Comparison of ENCODE assay signal across 14 mouse cellular contexts in genomic region chr7:78835656-78836055, GRCm38 (mm10).
"Had no signal": no experiment of that assay in that cellular context is flagged by ENCODE, and none has a peak within 500 bp of the region (broad histone marks: within the 10 kb centered on the region; RNA-seq: fewer than 3 reads in every experiment).

No protein-coding gene starts in this region.

- ATAC-seq: lung, postnatal 0 days had no signal

- DNase-seq: kidney, adult 18-20 months; kidney, adult 9 months; kidney, postnatal 14 days; kidney, postnatal 4 days; left cerebral cortex, postnatal 4 days; lung, embryonic 14.5 days; midbrain, embryonic 14.5 days; thymus, adult 18-20 months; thymus, postnatal 36 days had no signal

- H3K4me3 ChIP-seq: limb, embryonic 12.5 days; limb, embryonic 15.5 days; liver, embryonic 15.5 days had no signal

- H3K9ac ChIP-seq: limb, embryonic 12.5 days; limb, embryonic 15.5 days; liver, embryonic 15.5 days; lung, embryonic 14.5 days had no signal

- H3K4me1 ChIP-seq: limb, embryonic 12.5 days; limb, embryonic 15.5 days; liver, embryonic 15.5 days had no signal

- H3K27me3 ChIP-seq: limb, embryonic 12.5 days; limb, embryonic 15.5 days; liver, embryonic 15.5 days had no signal

- H3K9me3 ChIP-seq: limb, embryonic 12.5 days; limb, embryonic 15.5 days; liver, embryonic 15.5 days had no signal

- H3K27ac ChIP-seq: limb, embryonic 12.5 days; limb, embryonic 15.5 days; liver, embryonic 15.5 days; macrophage had no signal
